Mouse (Mus musculus): ENCODE results near the gene Kcp. TPM values are rescaled to one million over a fixed set of nuclear protein-coding genes. Genes with fewer than 3 reads are reported as not detected.

Kcp gene
- total RNA-seq, 2 experiments from 2014 or later = 4.4 to 4.6 TPM

GRCm38 (mm10) chr6:29524034-29524489, 16.3 kb upstream of the Kcp start:
- intact Hi-C loops (cut with DNase I) = no loop called here
- peak; percentile 38 for DNase-seq (ENCODE audit: low spot score)

GRCm38 (mm10) chr6:29523301-29524033, 15.7 kb upstream of the Kcp start:
- DNase-seq (ENCODE audit: low spot score) = no peak
- intact Hi-C loops (cut with DNase I) = no loop called here

GRCm38 (mm10) chr6:29522626-29523300, 15.0 kb upstream of the Kcp start:
- intact Hi-C loops (cut with DNase I) = no loop called here
- no peak for DNase-seq (ENCODE audit: low spot score)

- peak; percentile 38 for DNase-seq (ENCODE audit: low spot score)
- intact Hi-C loops (cut with DNase I) = loop anchor here (1.0 kb wide), 1 partner anchor 132 kb away; no protein-coding TSS in a partner anchor
Observed at GRCm38 (mm10) chr6:29517139-29517538, 9.4 kb upstream of the Kcp start.

GRCm38 (mm10) chr6:29513284-29513683, 5.5 kb upstream of the Kcp start:
- intact Hi-C loops (cut with DNase I) = no loop called here
- DNase-seq (ENCODE audit: low spot score) = peak; percentile 28

GRCm38 (mm10) chr6:29509086-29509485, 1.3 kb upstream of the Kcp start:
- DNase-seq (ENCODE audit: low spot score) = peak; percentile 36
- intact Hi-C loops (cut with DNase I) = no loop called here

GRCm38 (mm10) chr6:29506834-29507233, 918 bp downstream of the Kcp start:
- intact Hi-C loops (cut with DNase I) = no loop called here
- no peak for DNase-seq (ENCODE audit: low spot score)

GRCm38 (mm10) chr6:29505493-29505892, 2.3 kb downstream of the Kcp start:
- DNase-seq (ENCODE audit: low spot score) = no peak
- intact Hi-C loops (cut with DNase I) = no loop called here

GRCm38 (mm10) chr6:29501599-29501998, 6.2 kb downstream of the Kcp start:
- no peak for DNase-seq (ENCODE audit: low spot score)
- intact Hi-C loops (cut with DNase I) = no loop called here

DNA sequence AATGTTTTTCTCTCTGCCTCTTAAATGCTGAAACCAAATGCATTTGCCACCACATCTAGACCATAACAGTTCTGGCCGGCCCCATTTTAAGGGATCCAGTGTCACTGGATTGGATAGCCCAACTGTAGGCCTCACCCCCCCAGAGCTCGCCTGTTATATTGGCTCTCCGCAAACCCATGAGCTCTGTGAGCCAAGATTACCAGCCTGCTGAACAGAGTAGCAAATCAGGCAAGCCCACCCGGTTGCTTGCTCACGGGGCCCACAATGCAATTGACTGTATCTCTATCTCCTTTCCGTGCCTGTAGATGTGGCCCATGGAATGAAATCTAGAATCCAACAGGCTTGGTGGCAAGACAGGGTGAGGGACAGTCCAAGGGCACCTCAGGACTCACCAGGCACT, 6.9 kb downstream of the Kcp start:
- no peak for DNase-seq (ENCODE audit: low spot score)
- intact Hi-C loops (cut with DNase I) = no loop called here

DNA sequence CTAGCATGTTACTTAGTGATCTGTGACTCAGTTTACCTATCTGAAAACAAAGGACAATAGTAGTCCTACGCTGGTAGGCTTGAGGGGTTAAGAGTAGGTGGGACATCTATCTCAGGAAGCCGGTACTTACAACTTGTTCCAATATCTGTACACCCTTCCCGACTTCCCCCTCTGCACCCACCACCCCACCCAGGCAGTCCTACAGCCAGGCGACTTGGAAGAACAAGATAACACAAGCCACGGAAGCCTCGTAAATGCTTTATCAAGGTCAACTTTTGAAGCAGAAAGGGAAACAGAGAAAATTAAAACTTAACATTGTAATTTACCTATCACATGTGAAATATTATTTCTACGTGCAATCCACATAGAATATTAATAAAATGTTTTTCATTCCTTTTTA, 7.6 kb downstream of the Kcp start:
- DNase-seq (ENCODE audit: low spot score) = no peak
- intact Hi-C loops (cut with DNase I) = no loop called here

- no peak for DNase-seq (ENCODE audit: low spot score)
- intact Hi-C loops (cut with DNase I) = no loop called here
Observed at GRCm38 (mm10) chr6:29497791-29498190, 10.0 kb downstream of the Kcp start.

DNA sequence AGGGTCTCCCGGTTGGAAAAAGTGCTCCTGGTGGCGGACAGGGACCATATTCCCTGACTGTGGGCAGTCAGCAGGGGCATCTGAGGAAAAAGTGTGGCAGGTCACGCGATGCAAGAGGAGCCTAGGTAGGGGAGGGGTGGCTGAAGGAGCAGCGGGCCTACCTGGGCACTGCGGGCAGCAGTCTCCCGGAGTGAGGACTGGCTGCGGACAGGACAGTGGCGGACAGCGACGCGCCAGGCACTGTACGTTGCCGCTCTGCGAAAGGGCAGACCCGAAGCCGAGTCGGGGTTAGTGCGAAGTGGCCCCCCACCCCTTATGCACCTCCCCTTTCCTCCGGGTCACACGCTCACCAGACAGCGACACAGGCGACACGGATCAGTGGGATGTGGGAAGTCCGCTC, 11.5 kb downstream of the Kcp start:
- intact Hi-C loops (cut with DNase I) = no loop called here
- DNase-seq (ENCODE audit: low spot score) = no peak

DNA sequence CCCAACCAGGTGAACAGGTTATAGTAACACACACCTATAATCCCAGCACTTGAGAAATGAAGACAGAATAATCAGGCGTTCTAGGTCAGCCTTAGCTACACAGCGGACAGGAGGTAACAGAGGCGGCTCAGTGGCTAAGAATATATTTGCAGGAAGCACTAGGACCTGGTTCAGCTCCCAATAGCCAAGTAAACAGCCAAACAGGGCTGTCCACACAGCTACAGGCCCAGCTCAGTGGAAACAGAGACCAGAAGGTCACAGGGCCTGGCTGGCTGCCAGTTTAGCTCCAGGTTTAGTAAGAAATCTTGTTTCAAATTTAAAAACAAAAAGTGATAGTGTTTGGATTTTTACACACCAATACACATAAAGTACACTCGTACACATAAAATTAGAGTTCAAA, 13.7 kb downstream of the Kcp start:
- no peak for DNase-seq (ENCODE audit: low spot score)
- intact Hi-C loops (cut with DNase I) = no loop called here

DNA sequence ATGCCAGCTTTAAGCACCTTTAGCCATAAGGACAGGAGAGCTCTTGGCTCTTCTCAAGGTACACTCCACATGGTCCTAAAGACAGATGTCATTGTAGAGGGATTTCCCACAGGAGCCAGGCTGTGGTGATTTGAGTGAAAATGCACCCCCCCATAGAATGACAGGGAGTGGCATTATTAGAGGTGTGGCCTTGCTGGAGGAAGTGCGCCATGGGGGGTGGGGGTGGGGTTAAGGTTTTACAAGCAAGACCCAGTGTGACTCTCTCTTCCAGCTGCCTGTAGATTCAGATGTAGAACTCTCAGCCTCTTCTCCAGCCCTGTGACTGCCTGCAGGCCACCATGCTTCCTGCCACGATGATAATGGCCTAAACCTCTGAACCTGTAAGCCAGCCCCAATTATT, 21.8 kb downstream of the Kcp start:
- intact Hi-C loops (cut with DNase I) = no loop called here
- no peak for DNase-seq (ENCODE audit: low spot score)

GRCm38 (mm10) chr6:29484716-29485559, 22.8 kb downstream of the Kcp start:
- intact Hi-C loops (cut with DNase I) = loop anchor here (5.0 kb wide), 1 partner anchor 93 kb away; no protein-coding TSS in a partner anchor

GRCm38 (mm10) chr6:29482691-29483090, 25.1 kb downstream of the Kcp start:
- intact Hi-C loops (cut with DNase I) = loop anchor here (5.0 kb wide), 1 partner anchor 90 kb away; no protein-coding TSS in a partner anchor
- DNase-seq (ENCODE audit: low spot score) = no peak

More at GRCm38 (mm10) chr6:29484716-29485559, 22.8 kb downstream of the Kcp start:
- DNase-seq (ENCODE audit: low spot score) = no peak

DNA sequence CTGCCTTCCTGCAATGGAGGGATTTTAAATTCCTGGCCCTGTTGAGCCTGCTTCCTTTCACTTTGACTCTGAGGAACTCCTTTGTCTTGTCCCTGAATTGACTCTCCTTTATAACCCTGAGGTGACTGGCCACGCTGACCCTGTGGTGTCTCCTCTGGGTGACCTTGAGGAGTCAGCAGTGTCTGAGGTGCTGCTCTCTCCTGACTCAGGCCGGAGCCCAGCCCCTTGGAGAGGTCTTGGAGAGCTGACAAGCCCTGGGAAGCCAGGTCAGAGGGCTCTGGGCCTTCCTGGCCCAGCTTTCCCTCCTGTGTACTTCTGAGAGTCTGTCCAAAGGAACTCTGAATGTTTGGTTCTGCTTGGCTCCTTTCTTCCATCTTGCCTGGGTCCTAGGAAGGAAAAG, 33.0 kb downstream of the Kcp start:
- DNase-seq (ENCODE audit: low spot score) = no peak
- intact Hi-C loops (cut with DNase I) = no loop called here

DNA sequence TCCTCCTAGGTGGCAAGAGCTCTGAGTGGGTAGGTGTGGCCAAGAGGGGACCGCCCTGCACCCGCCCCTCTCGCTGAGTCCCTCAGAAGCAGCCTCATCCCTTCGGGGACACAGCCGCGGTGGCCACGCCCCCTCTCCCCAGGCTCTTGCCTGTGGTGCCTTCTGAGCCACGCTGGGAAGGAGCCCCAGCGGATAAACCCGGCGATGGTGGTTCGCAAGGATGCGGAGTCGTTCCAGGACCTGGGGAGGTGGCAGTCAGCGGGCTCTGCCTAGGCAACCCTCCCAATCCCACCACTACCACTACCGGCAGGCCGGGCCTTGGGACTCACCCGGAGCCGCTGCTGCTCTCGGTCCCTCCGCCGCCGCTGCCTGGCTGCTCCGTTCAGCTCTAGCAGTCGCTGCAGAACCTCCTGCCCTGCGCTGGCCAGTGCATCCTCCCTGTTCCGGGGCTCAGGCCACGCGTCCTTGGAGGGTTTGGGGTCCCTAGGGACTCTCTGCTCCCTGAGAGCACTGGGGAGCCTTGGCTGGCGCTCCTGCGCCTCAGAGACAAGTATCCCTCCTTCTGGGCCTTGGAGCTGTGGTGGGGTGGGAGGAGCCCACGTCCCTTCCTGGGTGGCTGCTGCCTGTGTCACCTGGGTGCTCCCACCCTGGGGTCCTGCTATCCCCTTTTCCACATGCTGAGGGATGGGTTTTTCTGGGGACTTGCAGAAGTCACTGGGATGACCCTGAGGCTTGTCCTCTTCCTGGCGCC, 33.6 kb downstream of the Kcp start:
- DNase-seq (ENCODE audit: low spot score) = peak; percentile 52
- intact Hi-C loops (cut with DNase I) = no loop called here

- no peak for DNase-seq (ENCODE audit: low spot score)
- intact Hi-C loops (cut with DNase I) = no loop called here
Observed at GRCm38 (mm10) chr6:29471137-29471536, 36.6 kb downstream of the Kcp start, which contains the start of gene Atp6v1fnb. Gene Atp6v1fnb (plus strand): TSS chr6:29471437.
